Mouse (Mus musculus): ENCODE data around the gene Adam33.

DNA sequence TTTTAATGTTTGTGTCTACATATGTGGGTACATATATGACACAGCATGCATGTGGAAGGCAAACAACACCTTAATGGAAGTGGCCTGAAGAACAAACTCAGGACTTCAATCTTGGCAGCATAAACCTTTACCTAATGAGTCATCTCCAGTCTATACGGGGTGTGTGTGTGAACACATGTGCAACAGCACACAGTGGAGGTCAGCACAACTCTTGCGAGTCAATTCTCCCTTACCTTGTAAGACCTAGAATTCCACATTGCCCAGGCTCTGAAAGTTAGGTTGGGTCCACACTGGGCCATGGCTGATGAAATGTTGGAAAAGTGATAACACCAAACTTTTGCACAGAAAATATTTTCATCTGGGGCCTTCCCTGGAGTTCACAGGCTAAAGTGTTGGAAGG lies 33.1 kb downstream of the Adam33 start:
- TF ChIP-seq CTCF (IDR thresholded peaks at IDR 0.05; ENCODE audit: insufficient read depth, low read length) (no peak), POLR2A (IDR thresholded peaks at IDR 0.05; ENCODE audit: borderline replicate concordance, extremely low read depth, low read depth, low read length) (no peak)

Measured in lung, adult 2 months (tissue).